Mouse (Mus musculus) brown adipose tissue, adult 24 weeks (tissue): ENCODE data around the gene Dgkq. TPM values are rescaled to one million over a fixed set of nuclear protein-coding genes. Genes with fewer than 3 reads are reported as not detected.

Source experiments
- H3K27ac ChIP-seq: fragments of 200-500 bp; replicated peaks from 2 replicates; pipeline ENCODE4 v1.5.1; 2012; ENCODE audit warnings: low read depth, mild to moderate bottlenecking, low read length
- H3K4me1 ChIP-seq: fragments of 200-500 bp; 2 replicates; pipeline ENCODE4 v1.6.1; 2012; ENCODE audit warnings: low read length, mixed read lengths; ENCODE audit not compliant: control insufficient read depth, insufficient read depth, insufficient read length
- H3K4me3 ChIP-seq: fragments of 200-500 bp; 2 replicates; pipeline ENCODE4 v1.5.1; 2012; ENCODE audit warnings: low read depth, mild to moderate bottlenecking, low read length, moderate library complexity; ENCODE audit not compliant: insufficient read depth
- polyA plus RNA-seq: library from polyadenylated mRNA; stranded (reverse); fragments of >200 nt; gene quantifications from 2 replicates; pipeline ENCODE4 v1.2.4, GENCODE M21; 2012; ENCODE audit not compliant: missing spikeins, insufficient read depth, insufficient read length

Dgkq gene
- polyA plus RNA-seq: 3.4 and 3.7 TPM in 2 replicates

DNA sequence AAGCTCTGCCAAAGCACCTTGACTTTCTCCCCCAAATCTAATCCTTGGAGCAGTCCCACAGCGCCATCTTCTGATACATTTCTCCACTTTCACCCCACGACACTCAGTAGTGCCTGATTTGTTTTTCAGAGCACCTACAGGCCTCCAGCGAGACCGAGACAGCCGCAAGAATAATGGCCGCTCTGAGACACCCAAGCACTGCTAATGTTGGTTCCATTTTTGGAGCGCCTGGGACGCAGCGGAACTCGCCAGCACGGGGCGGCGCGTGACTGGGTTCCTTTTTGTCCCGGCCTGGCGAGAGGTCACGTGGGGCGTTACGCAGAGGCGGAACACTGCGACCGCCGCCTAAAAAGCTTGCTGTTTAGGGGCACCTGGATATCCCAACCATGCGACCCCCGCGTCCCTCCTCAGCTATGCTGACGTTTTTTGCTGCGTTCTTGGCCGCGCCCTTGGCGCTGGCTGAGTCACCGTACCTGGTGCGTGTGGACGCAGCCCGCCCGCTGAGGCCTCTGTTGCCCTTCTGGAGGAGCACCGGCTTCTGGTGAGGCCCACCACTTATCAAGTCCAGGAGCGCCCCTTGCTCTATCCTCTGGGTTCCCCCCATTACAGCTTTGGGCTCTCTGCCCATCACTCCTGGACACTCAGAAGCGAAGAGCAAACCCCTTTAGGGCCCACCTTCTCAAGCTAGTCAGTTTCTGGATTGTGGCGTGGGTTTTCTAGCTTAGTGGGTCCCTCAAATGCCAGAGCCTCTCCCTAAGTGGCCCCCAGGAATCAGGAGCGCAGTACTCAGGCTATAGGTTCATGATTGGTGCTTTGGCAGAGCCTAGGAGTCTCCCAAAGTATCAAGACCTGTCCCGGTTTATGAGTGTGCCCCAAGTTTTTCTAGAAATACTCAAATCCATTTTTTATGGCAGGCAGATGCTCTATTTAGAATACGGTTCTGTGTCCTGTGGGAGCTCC, at the start of gene Dgkq:
Gene Dgkq (minus strand): TSS at position 696 of the 960 bp plus-strand sequence.
- peaks cover 6% of the 10 kb centered on the region for H3K4me1 ChIP-seq
- peak within 1 kb of the TSS; percentile 93 for H3K4me3 ChIP-seq
- peak within 1 kb of the TSS; percentile 94 for H3K27ac ChIP-seq

DNA sequence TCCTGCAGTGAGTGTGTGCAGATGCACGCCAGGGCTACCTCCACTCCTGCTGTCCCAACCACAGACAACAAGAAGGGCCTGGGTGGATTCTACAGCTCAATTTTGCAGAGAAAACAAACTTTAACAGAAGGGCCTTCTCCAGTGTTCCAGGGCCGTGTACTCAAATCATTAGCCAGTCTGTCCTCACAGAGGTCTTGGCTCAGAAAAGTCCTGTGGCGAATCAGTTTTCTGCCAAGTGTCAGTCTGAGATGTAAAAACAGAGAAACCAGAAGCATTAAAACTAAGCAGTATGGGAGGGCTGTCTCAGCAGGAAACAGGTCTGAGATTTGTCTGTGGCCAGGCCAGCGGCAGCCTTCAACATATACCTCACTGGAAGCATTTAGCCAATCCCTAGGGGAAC, 48.6 kb upstream of the Dgkq start:
- H3K27ac ChIP-seq: no peak overlapping the region
- no peak overlapping the region for H3K4me3 ChIP-seq

DNA sequence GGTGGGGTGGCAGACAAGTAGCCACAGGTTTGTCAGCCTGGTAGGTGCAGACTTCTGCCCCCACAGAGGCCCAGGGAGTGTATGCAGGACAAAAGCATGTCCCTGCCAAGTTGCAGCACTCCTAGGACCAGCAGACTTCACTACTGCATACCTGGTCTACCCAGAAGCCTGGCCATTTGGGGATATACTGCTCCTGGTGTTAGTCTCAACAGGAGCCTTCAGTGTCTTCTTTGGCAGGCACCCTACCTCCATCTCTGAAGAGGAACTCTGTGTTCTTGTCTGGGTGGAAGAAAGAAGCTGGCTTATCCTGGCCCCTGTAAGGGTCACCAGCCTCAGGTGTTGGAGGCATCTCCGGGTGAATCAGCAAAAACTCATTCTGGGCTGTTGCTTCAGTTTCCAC, 46.5 kb upstream of the Dgkq start:
- Histone ChIP-seq H3K4me1 (peaks cover 8% of the 10 kb centered on the region), H3K4me3 (no peak overlapping the region), H3K27ac (no peak overlapping the region)

More for the DNA sequence above, 48.6 kb upstream of the Dgkq start:
- H3K4me1 ChIP-seq: peaks cover 6% of the 10 kb centered on the region

DNA sequence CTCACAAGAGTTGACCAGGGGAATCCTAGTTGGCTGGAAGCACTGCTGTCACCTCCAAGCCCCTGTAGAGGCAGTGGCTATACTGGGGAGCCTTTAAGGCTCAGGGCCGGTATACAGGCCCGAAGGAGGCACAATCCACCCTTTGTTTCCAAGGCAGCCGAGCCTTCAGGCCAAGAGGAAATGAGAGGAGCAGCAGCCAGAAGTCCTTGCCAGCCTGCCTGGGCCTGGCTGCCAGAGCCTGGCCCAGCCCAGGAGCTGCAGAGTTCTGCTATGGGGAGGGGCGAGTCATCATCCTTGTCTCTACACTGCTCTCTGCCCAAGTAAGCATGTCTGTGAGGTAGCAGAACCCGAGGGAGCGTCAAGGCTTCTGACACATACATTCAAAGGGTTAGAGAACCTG, 44.7 kb upstream of the Dgkq start:
- no peak overlapping the region for H3K4me3 ChIP-seq
- H3K27ac ChIP-seq: peak overlapping the region; percentile 27; the same call in 1 of the 2 replicates

DNA sequence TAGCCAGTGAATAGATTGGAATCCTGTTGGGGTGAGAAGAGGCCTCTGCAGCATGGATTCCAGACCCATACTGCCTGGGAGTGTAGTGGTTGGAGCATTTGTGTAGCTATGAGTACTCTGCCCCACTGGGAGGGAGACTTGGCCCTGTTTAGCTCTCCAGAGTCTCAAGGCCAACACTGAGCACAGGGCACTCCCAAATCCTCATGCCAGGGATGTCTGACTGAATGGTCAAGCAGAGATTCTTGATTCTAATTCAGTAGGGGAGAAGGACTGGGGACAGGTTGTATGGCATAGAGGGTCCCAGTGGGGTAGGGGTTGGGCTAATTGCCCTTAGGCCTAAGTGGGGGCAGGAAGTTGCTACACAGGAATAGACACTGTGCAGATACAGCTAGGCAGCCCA, 44.2 kb upstream of the Dgkq start:
- H3K4me1 ChIP-seq: peaks cover 15% of the 10 kb centered on the region
- no peak overlapping the region for H3K4me3 ChIP-seq
- peak overlapping the region; percentile 27; the same call in 1 of the 2 replicates for H3K27ac ChIP-seq

More for the DNA sequence above, 44.7 kb upstream of the Dgkq start:
- peaks cover 13% of the 10 kb centered on the region for H3K4me1 ChIP-seq

DNA sequence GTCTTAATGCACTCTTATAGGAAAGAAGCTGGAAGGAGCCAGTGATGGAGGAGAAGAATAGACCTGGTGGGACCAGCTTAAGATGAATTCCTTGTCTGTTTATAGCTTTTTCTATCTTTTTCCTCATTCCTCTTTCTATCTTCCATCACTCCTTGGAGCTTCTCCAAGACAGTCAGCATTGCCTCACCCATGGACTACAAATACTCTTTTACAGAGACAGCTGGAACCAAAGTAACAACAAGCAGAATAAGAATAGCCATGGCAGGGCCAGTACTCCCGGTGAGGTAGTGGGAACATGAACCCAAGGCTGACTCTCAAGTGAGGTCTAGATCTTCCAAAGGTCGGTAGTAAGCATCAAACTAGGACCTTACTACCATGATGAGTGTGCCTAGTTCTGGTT, 43.6 kb upstream of the Dgkq start:
- Histone ChIP-seq H3K27ac (0 out of 2 replicates have a peak overlapping the region, but pooled peaks have one; percentile 8), H3K4me1 (peaks cover 15% of the 10 kb centered on the region), H3K4me3 (no peak overlapping the region)

DNA sequence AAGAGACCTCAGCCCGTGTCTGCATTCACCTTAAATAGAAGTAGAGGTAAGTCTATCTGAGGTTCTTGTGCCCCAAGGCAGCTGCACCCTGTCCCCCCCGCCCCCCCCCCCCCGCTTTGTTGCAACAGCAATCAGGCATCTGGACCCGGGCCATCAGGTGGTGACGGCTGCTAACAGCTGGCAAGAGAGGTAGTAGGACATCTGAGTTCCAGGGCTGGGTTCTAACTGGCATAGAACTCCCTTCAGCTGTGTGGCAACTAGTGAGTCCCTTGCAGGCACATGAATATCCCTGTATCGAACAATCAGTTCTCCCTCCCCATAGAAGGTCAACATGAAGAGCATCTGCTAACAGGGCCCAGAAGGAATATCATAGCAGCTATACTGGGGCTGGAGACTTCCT, 42.5 kb upstream of the Dgkq start:
- H3K4me1 ChIP-seq: peaks cover 15% of the 10 kb centered on the region
- no peak overlapping the region for H3K4me3 ChIP-seq
- H3K27ac ChIP-seq: no peak overlapping the region

DNA sequence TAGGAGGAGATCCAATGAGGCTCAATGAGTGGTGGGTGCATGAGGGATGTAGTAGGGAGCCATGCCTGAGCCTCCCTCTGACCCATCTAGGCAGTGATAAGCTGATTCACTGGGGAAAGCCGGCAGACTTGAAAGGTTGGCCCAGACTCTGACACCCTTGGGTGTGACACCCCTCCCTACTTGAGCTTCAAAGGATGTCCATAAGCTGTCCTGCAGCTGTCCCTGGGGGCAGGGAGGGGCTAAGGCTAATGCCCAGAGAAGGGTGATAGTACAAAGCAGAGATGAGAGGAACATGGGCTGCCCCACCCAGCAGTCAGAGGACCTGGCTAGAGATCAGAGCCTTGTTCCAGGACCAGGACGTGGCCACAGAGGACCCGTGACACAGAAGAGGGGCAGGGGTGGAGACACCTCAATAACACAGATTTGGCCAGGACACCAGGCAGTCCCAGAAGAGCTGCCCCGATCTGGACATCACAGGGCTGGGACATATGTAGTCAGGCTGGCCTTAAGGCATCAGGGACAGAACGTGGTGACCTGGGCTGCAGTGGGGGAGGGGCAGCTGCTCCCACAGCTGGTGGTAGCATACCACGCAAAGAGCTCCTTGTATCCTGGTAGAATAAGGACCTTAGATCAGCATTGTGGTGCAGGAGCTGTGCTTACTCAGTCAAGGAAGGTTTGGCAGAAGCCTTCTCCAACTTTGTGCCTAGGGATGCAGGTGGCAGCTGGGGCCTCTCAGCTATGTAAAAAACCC, 39.7 kb upstream of the Dgkq start:
- H3K4me3 ChIP-seq: no peak overlapping the region
- H3K27ac ChIP-seq: no peak overlapping the region
- peaks cover 12% of the 10 kb centered on the region for H3K4me1 ChIP-seq

DNA sequence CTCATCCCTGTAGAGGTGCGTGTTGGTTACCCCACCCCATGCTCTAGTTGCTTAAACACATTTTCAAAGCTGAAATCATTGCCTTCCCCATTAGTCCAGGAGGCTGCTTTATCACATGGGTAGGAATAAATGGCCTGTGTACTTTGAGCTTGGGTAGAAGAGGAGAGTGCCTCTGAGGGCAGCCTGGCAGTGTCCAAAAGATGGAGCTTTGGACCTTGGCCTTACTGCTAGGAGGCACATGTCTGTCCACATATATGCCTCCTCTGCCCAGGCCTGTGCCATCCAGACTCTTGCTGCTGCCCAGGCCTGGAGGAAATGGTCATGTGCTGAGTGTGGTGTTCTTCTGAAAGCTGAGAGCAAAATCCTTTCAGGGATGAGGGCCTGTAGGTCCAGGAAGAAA, 38.9 kb upstream of the Dgkq start:
- Histone ChIP-seq H3K4me3 (no peak overlapping the region), H3K4me1 (peaks cover 11% of the 10 kb centered on the region), H3K27ac (no peak overlapping the region)

DNA sequence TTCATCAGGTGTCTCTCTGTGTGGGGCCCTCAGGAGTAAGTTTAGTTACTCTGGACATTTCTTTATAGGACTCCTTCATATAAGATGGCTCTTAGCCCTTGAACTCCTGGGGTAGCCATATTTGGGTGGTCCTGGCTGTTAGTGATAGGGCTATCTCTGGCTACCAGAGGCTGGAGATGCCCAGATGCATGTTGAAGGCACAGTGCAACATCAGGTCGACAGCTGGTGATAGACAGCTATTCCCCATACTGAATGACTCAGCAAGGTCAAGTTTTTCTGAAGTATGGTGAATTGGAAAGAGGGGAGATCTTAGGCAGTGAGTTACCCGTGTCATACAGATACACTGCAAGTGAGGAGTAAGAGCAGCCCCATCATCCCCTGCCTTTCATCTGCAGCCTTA, 38.3 kb upstream of the Dgkq start:
- Histone ChIP-seq H3K4me1 (peaks cover 9% of the 10 kb centered on the region), H3K4me3 (no peak overlapping the region), H3K27ac (no peak overlapping the region)

DNA sequence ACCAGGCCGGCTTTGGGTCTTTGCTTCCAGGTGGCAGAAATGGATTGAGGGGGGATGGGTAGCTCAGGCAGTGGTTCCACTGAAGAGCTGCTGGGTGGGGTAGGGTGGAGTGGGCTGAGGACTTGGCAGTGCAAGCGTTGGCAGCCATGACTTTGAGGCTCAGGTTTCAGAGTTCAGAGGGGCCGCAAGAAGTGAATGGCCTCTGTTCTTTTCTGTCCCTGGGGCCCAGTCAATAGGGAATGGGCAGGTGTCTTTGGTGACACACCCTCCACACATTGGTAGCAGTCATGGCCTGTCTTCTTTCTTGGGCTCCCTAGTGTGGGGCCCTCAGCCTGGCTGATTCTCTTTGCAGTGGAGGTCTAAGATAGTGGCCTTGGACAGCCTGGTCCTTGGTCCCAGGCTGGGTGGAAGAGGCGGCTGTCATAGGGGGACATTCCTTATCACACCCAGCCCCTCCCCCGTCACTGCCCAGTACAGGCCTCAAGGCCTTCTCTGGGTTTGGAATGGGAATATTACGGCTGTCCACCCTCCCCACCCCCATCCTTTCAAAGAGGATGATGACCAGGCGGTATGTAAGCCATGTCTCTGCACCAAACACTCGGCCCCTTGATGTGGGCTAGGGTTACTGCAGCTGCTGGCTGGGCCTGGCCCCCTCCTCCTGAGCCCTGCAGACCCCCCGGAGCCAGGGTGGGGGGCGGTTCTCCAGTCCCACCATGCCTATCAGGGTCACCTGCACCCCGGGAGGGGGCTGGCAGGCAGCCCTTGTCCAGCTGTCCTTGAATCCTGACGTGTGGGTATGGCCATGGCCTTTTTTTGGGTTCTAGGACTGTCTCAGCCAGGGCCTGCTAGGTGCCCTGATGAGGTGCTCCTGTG, 34.5 kb upstream of the Dgkq start:
- peaks cover 9% of the 10 kb centered on the region for H3K4me1 ChIP-seq
- H3K4me3 ChIP-seq: no peak overlapping the region
- no peak overlapping the region for H3K27ac ChIP-seq

DNA sequence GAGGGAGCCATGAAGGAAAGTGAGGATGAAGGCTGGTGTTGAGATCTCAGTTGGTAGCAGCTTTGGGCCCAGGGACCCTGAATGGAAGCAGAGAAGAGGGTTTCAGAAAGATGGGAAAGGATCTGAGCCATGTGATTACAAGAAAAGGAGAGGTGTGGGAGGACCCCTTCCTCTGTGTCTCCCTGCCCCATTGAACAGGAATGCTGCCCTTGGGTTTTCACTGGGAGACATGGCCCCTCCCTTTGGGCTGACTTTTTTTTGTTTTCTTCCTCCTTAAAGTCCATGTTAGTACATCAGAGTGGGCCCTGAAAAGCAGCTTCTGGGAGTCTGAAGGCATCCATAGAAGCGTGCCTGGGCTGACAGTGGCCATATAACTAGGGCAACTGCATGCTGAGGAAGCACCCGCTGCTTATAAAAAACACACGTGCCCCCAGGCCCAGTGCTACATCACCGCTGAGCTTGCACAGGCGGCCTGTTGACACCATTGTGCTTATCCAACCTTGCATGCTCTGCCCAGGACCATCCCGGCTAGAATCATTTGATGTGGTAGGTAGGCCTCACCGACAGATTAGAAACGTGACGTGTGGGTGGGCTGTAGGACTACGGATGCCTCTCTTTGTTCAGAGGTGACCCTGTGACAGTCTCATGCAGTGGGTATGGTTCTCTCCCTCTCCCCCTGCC, 32.0 kb upstream of the Dgkq start:
- H3K27ac ChIP-seq: no peak overlapping the region
- H3K4me1 ChIP-seq: peaks cover 26% of the 10 kb centered on the region
- H3K4me3 ChIP-seq: no peak overlapping the region

DNA sequence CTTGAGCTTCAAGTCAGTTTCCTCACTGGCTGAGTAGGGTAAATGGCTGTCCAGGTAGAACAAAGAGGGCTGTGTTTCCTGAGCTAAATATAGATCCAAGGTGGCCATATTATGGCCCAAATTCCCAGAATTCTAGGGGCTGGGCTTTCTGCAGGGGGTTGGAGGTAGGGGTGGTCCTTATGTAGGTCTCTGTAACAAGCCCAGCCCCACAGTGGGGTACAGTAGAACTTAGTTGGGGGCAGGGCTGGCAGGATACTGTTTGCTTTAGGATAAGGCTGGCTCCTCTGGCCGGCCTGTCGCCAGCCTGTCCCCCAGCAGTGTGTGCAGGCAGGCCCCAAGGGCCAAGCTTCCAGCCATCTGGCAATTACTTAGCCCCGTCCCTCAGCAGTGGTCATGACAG, 30.9 kb upstream of the Dgkq start:
- no peak overlapping the region for H3K4me3 ChIP-seq
- H3K27ac ChIP-seq: no peak overlapping the region
- H3K4me1 ChIP-seq: peaks cover 30% of the 10 kb centered on the region

DNA sequence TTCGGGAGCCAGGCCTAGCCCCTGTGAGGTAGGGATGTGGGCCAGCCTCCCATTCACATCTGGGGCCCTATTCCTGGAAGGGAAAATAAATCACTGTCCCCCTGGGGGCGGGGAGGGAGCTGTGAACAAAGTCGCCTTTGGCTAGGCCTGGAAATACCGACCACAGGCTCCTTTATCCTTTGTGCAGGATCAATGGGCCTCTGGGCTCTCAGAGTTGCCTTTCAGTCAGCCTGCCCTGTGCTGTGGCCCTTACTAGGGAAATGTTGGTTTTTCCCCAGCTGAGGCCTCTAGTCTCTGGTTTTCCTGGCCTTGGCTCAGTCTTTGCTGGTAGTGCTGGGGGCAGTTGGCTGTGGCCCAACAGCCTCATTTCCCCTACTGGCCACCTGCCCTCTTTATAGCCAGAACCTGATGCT, 27.9 kb upstream of the Dgkq start:
- Histone ChIP-seq H3K4me1 (peaks cover 35% of the 10 kb centered on the region), H3K27ac (peak overlapping the region; percentile 77), H3K4me3 (no peak overlapping the region)
